Mouse (Mus musculus): ENCODE data around the gene Tsen2. TPM values are rescaled to one million over a fixed set of nuclear protein-coding genes. Genes with fewer than 3 reads are reported as not detected.

The Tsen2 gene
- 32.7 and 34.6 TPM in 2 replicates for polyA plus RNA-seq (2016; fragmentation: Nextera tagmentation; extraction: Ambion mirVana)

DNA sequence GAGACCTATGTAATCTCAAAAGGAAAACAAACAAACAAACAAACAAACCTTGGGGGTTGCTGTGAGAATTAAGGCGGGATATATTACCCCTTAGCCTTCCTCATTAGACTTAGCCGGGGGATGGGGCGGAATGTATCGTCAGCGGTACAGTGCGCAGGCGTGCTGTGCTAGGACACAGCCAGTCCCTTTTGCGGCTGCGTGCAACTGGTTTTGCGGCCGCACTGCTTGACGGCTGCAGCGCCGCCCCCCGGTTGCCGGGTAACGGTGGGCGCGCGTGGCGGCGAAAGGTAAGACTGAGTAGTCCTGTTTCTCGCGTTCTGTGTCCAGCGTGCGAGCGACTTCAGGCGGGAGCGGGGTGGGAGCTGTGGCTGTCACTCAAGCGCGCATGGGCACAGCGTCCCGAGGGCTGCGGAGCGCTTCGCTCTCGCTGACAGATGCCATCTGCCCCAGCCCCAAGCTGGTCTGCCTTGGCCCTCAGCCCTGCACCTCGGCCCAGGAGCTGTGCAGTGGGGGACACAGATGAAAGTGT is at the start of gene Tsen2:
Gene Tsen2, plus strand, starts transcription at position 223 of the 529 bp plus-strand sequence.
- H3K9me3 ChIP-seq = no peaks in the 10 kb centered on the region

DNA sequence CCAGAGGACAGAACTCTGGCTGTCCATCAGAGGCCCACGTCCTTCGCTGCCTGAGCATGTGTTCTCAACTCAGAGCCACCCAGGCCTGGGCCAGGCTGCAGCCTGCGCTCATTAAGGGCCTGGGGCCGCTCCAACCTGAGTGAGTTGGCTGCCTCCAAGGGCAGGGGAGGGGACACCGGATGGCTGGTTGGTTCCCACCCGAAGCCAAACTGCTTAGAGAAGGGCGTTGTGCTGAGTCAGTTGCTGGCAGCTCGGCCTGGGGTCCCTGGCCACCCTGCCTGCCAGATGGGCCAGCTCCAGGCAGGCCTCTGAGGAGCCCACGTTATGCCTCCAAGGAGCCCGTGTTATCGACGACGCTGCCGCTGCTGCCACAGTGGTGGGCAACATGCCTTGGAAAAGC is 44.9 kb upstream of the Tsen2 start:
- Histone ChIP-seq H3K27me3 (ENCODE audit: insufficient read depth, poor library complexity, severe bottlenecking) (no peaks in the 10 kb centered on the region), H3K27ac (0 out of 2 replicates have a peak overlapping the region, but pooled peaks have one; percentile 35), H3K4me1 (replicated peaks) (peaks cover 12% of the 10 kb centered on the region), H3K4me3 (no peak overlapping the region), H3K36me3 (no peaks in the 10 kb centered on the region), H3K9me3 (no peaks in the 10 kb centered on the region)
- WGBS = 74% methylated on average over 14 of the region's 14 CpGs
- DNase-seq (ENCODE audit: low spot score) = no peak

More for the DNA sequence above, at the start of gene Tsen2:
- peak; percentile 98 for DNase-seq (ENCODE audit: low spot score)
- Histone ChIP-seq H3K4me1 (replicated peaks) (peaks cover 20% of the 10 kb centered on the region), H3K27me3 (ENCODE audit: insufficient read depth, poor library complexity, severe bottlenecking) (no peaks in the 10 kb centered on the region), H3K36me3 (peaks cover 21% of the 10 kb centered on the region), H3K4me3 (peak within 1 kb of the TSS; percentile 79), H3K27ac (peak within 1 kb of the TSS; percentile 92)
- WGBS = under 1% methylated on average over 38 of the region's 38 CpGs

DNA sequence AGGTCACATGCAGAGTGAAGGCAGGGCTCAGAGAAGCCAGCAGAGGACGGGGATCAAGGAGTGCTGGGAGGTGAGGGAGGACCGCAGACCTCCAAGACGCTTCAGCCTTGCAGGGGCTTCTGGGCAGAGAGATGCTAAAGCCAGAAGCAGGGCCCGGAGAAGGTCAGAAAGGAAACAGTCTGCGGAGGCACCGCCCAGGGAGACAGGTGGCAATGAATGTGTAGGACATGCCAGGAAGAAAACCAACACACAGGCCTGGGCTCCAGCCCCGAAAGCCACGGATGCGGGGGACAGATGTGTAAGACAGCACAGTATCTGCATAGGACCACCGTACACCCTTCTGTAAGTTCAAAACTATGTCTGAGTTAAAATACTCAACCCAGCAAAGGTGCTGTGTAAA is 44.2 kb upstream of the Tsen2 start:
- 87% methylated on average over 10 of the region's 10 CpGs for WGBS
- Histone ChIP-seq H3K4me1 (replicated peaks) (peaks cover 12% of the 10 kb centered on the region), H3K9me3 (no peaks in the 10 kb centered on the region), H3K4me3 (no peak overlapping the region), H3K27me3 (ENCODE audit: insufficient read depth, poor library complexity, severe bottlenecking) (no peaks in the 10 kb centered on the region), H3K36me3 (no peaks in the 10 kb centered on the region), H3K27ac (no peak overlapping the region)
- DNase-seq (ENCODE audit: low spot score) = no peak

DNA sequence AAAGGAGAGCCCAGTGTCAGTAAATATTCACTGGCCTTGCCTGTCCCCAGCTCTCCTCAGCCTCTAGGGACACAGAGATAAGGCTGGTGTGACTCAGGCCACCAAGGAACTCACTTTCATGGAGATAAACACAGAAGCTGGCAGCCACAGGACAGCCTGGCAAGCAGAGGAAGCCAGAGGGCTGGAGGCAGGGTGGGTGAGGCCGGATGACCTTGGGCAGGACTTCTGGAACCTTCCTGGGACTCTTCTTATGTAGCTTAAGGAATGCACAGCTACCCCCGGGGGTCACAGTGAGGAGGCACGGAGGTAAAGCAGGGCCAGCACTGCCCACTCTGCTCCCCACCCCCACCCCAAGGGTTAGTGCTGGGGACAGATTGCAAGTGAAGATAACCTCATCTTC is 43.3 kb upstream of the Tsen2 start:
- 73% methylated on average over 3 of the region's 3 CpGs for WGBS
- DNase-seq (ENCODE audit: low spot score) = no peak
- Histone ChIP-seq H3K27me3 (ENCODE audit: insufficient read depth, poor library complexity, severe bottlenecking) (no peaks in the 10 kb centered on the region), H3K27ac (0 out of 2 replicates have a peak overlapping the region, but pooled peaks have one; percentile 23), H3K36me3 (no peaks in the 10 kb centered on the region), H3K4me3 (no peak overlapping the region), H3K4me1 (replicated peaks) (peaks cover 12% of the 10 kb centered on the region), H3K9me3 (no peaks in the 10 kb centered on the region)

DNA sequence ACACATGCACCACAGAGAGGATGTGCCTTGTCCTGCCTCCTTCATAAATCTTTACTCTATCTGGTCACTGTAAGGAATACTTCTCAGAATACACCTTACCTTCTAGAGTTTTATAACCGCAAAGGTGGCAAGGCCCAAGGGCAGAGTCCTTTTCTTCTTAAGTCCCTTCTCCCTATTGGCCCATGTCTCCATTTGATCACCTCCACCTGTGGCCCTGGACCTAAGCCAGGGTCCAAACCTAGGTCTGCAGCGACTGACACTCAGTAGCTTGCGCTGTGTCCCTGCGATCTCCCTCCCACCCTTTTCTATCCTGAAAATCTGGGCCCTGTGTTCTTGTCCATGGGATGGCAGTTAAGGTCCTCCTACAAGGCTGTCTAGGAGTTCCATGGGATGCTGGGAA is 41.4 kb upstream of the Tsen2 start:
- no peak overlapping the region for H3K4me3 ChIP-seq
- no peaks in the 10 kb centered on the region for H3K27me3 ChIP-seq (ENCODE audit: insufficient read depth, poor library complexity, severe bottlenecking)
- DNase-seq (ENCODE audit: low spot score) = no peak
- no peaks in the 10 kb centered on the region for H3K36me3 ChIP-seq
- H3K4me1 ChIP-seq (replicated peaks) = peaks cover 12% of the 10 kb centered on the region
- no peaks in the 10 kb centered on the region for H3K9me3 ChIP-seq
- no peak overlapping the region for H3K27ac ChIP-seq
- 94% methylated on average over 4 of the region's 4 CpGs for WGBS

- Histone ChIP-seq H3K27me3 (ENCODE audit: insufficient read depth, poor library complexity, severe bottlenecking) (no peaks in the 10 kb centered on the region), H3K9me3 (0 out of 2 replicates have a peak, but pooled peaks cover 4% of the 10 kb centered on the region), H3K4me3 (no peak overlapping the region), H3K4me1 (replicated peaks) (peaks cover 12% of the 10 kb centered on the region), H3K27ac (no peak overlapping the region), H3K36me3 (no peaks in the 10 kb centered on the region)
- no peak for DNase-seq (ENCODE audit: low spot score)
- WGBS = 91% methylated on average over 10 of the region's 10 CpGs
These were observed 40.8 kb upstream of the Tsen2 start for GRCm38 (mm10) chr6:115503549-115504159.

DNA sequence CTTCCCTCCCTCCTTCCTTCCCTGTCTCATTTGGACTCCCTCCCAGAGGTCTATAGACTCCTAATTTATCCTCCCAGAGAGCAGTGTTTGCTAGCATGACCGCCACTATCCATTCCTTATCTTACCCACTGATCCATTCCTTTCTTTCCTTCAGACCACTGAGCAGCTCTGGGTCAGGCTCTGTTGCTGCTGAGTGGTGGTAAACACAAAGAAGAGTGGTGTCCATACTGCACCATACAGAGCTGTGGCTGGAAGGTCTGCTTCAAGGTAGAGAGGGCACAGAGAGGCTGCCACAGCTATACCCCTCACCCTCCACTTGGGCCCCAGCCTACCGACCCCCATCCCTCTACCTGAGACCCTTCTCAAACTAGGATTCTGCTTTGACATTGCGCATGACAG is 40.3 kb upstream of the Tsen2 start:
- H3K4me3 ChIP-seq = no peak overlapping the region
- no peak for DNase-seq (ENCODE audit: low spot score)
- H3K27ac ChIP-seq = no peak overlapping the region
- H3K9me3 ChIP-seq = 0 out of 2 replicates have a peak, but pooled peaks cover 4% of the 10 kb centered on the region
- no peaks in the 10 kb centered on the region for H3K36me3 ChIP-seq
- peaks cover 12% of the 10 kb centered on the region for H3K4me1 ChIP-seq (replicated peaks)
- WGBS = 82% methylated on average over 3 of the region's 3 CpGs
- H3K27me3 ChIP-seq (ENCODE audit: insufficient read depth, poor library complexity, severe bottlenecking) = no peaks in the 10 kb centered on the region

- 79% methylated on average over 5 of the region's 5 CpGs for WGBS
- Histone ChIP-seq H3K36me3 (no peaks in the 10 kb centered on the region), H3K9me3 (0 out of 2 replicates have a peak, but pooled peaks cover 4% of the 10 kb centered on the region), H3K27me3 (ENCODE audit: insufficient read depth, poor library complexity, severe bottlenecking) (no peaks in the 10 kb centered on the region), H3K27ac (no peak overlapping the region), H3K4me1 (replicated peaks) (peaks cover 8% of the 10 kb centered on the region), H3K4me3 (no peak overlapping the region)
- no peak for DNase-seq (ENCODE audit: low spot score)
These were observed 39.5 kb upstream of the Tsen2 start for GRCm38 (mm10) chr6:115504915-115505314.

DNA sequence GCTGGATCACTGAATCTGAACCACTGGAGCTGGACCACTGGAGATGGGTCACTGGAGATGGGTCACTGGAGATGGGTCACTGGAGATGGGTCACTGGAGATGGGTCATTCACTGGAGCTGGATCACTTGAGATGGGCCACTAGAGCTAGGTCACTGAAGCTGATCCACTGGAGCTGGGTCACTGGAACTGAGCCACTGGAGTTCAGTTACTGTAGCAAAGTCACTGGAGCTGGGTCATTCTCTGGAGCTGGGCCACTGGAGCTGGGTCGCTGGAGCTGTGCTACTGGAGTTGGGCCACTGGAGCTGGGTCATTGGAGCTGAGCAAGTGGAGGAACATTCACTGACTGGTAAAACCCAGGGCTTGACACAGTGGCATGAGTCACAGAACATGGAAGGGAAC is 38.0 kb upstream of the Tsen2 start:
- Histone ChIP-seq H3K4me3 (no peak overlapping the region), H3K27me3 (ENCODE audit: insufficient read depth, poor library complexity, severe bottlenecking) (no peaks in the 10 kb centered on the region), H3K36me3 (no peaks in the 10 kb centered on the region), H3K9me3 (0 out of 2 replicates have a peak, but pooled peaks cover 4% of the 10 kb centered on the region), H3K27ac (no peak overlapping the region), H3K4me1 (replicated peaks) (peaks cover under 1% of the 10 kb centered on the region; the same call in 1 of the 2 replicates)
- DNase-seq (ENCODE audit: low spot score) = no peak
- 92% methylated on average over 1 of the region's 1 CpGs for WGBS

- Histone ChIP-seq H3K4me3 (no peak overlapping the region), H3K4me1 (replicated peaks) (no peaks in the 10 kb centered on the region), H3K36me3 (no peaks in the 10 kb centered on the region), H3K9me3 (0 out of 2 replicates have a peak, but pooled peaks cover 4% of the 10 kb centered on the region), H3K27ac (no peak overlapping the region), H3K27me3 (ENCODE audit: insufficient read depth, poor library complexity, severe bottlenecking) (no peaks in the 10 kb centered on the region)
- DNase-seq (ENCODE audit: low spot score) = no peak
- WGBS = 86% methylated on average over 3 of the region's 3 CpGs
These were observed 33.0 kb upstream of the Tsen2 start for GRCm38 (mm10) chr6:115511447-115511846.

GRCm38 (mm10) chr6:115513207-115513606 is 31.3 kb upstream of the Tsen2 start:
- no peak for DNase-seq (ENCODE audit: low spot score)
- Histone ChIP-seq H3K9me3 (0 out of 2 replicates have a peak, but pooled peaks cover 2% of the 10 kb centered on the region), H3K27ac (no peak overlapping the region), H3K4me1 (replicated peaks) (no peaks in the 10 kb centered on the region), H3K27me3 (ENCODE audit: insufficient read depth, poor library complexity, severe bottlenecking) (no peaks in the 10 kb centered on the region), H3K4me3 (no peak overlapping the region), H3K36me3 (no peaks in the 10 kb centered on the region)
- 93% methylated on average over 4 of the region's 4 CpGs for WGBS

GRCm38 (mm10) chr6:115517904-115518303 is 26.6 kb upstream of the Tsen2 start:
- Histone ChIP-seq H3K27ac (no peak overlapping the region), H3K27me3 (ENCODE audit: insufficient read depth, poor library complexity, severe bottlenecking) (no peaks in the 10 kb centered on the region; the same call in 1 of the 2 replicates), H3K4me3 (no peak overlapping the region), H3K4me1 (replicated peaks) (peaks cover 8% of the 10 kb centered on the region; the same call in 1 of the 2 replicates), H3K36me3 (no peaks in the 10 kb centered on the region), H3K9me3 (no peaks in the 10 kb centered on the region)
- WGBS = 86% methylated on average over 4 of the region's 4 CpGs
- DNase-seq (ENCODE audit: low spot score) = no peak

GRCm38 (mm10) chr6:115518352-115518751 is 26.1 kb upstream of the Tsen2 start:
- Histone ChIP-seq H3K36me3 (no peaks in the 10 kb centered on the region), H3K4me1 (replicated peaks) (peaks cover 8% of the 10 kb centered on the region; the same call in 1 of the 2 replicates), H3K9me3 (no peaks in the 10 kb centered on the region), H3K27ac (no peak overlapping the region), H3K4me3 (no peak overlapping the region), H3K27me3 (ENCODE audit: insufficient read depth, poor library complexity, severe bottlenecking) (no peaks in the 10 kb centered on the region; the same call in 1 of the 2 replicates)
- no peak for DNase-seq (ENCODE audit: low spot score)
- 83% methylated on average over 2 of the region's 2 CpGs for WGBS

Measured in hindbrain, embryonic 10.5 days (tissue).